ENCODE assay signal across 8 mouse cellular contexts in genomic region chr6:149126675-149127074, GRCm38 (mm10). TPM values are rescaled to one million over a fixed set of nuclear protein-coding genes. Genes with fewer than 3 reads are reported as not detected.
DNase-seq lines count a peak whose midpoint lies in the region; ATAC-seq and TF ChIP-seq lines count a peak whose summit lies in the region.
"Had no signal": no experiment of that assay in that cellular context is flagged by ENCODE, and none has a peak within 500 bp of the region (broad histone marks: within the 10 kb centered on the region; RNA-seq: fewer than 3 reads in every experiment).

No protein-coding gene starts in this region.

- TF ChIP-seq POLR2A in brain, embryonic 14.5 days (IDR thresholded peaks at IDR 0.05; ENCODE audit: borderline replicate concordance, extremely low read depth, insufficient read depth, insufficient read length, poor library complexity, severe bottlenecking) = no peak
- TF ChIP-seq POLR2A in kidney, adult 2 months (IDR thresholded peaks at IDR 0.05; ENCODE audit: low read depth, low read length) = no peak

- peaks cover 17% of the 10 kb centered on the region for H3K4me1 ChIP-seq in midbrain, embryonic 10.5 days
- 0 out of 2 replicates have a peak, but pooled peaks cover 6% of the 10 kb centered on the region for H3K4me1 ChIP-seq in midbrain, embryonic 13.5 days (replicated peaks)
- H3K4me1 ChIP-seq in kidney, adult 2 months (ENCODE audit: control insufficient read depth, insufficient read depth, low read length) = no peaks in the 10 kb centered on the region
- H3K4me1 ChIP-seq in stomach, postnatal 0 days (replicated peaks; ENCODE audit: control insufficient read depth, insufficient read depth) = no peaks in the 10 kb centered on the region
- H3K4me1 ChIP-seq: lung, embryonic 15.5 days had no signal

- no peak overlapping the region for H3K27ac ChIP-seq in midbrain, embryonic 10.5 days (replicated peaks)
- no peak overlapping the region for H3K27ac ChIP-seq in midbrain, embryonic 13.5 days
- H3K27ac ChIP-seq in kidney, adult 2 months (ENCODE audit: insufficient read depth, low read depth, low read length) = no peak overlapping the region
- no peak overlapping the region for H3K27ac ChIP-seq in stomach, postnatal 0 days (replicated peaks)
- H3K27ac ChIP-seq: lung, embryonic 15.5 days had no signal

- H3K4me2 ChIP-seq in midbrain, embryonic 13.5 days (replicated peaks) = no peak overlapping the region
- H3K4me2 ChIP-seq in stomach, postnatal 0 days (replicated peaks; ENCODE audit: low read depth) = no peak overlapping the region
- H3K4me2 ChIP-seq: lung, embryonic 15.5 days had no signal

- no peak overlapping the region for H3K4me3 ChIP-seq in midbrain, embryonic 10.5 days
- no peak overlapping the region for H3K4me3 ChIP-seq in midbrain, embryonic 13.5 days (replicated peaks)
- no peak overlapping the region for H3K4me3 ChIP-seq in kidney, adult 2 months (ENCODE audit: insufficient read depth, low read depth, low read length)
- no peak overlapping the region for H3K4me3 ChIP-seq in stomach, postnatal 0 days (ENCODE audit: low read depth, low read length)
- H3K4me3 ChIP-seq: lung, embryonic 15.5 days had no signal

- H3K9ac ChIP-seq in midbrain, embryonic 13.5 days (replicated peaks) = no peak overlapping the region
- H3K9ac ChIP-seq in stomach, postnatal 0 days (ENCODE audit: low read length) = no peak overlapping the region
- H3K9ac ChIP-seq: lung, embryonic 15.5 days had no signal

- TF ChIP-seq CTCF in brain, embryonic 14.5 days (IDR thresholded peaks at IDR 0.05; ENCODE audit: borderline replicate concordance, extremely low read depth, insufficient read depth, insufficient read length) = peak; percentile 46; the same call in 1 of the 2 replicates
- peak; percentile 49 for TF ChIP-seq CTCF in kidney, adult 2 months (conservative IDR thresholded peaks at IDR 0.05; ENCODE audit: insufficient read depth, insufficient read length, low read depth, low read length)
- TF ChIP-seq CTCF in stomach, postnatal 0 days (IDR thresholded peaks at IDR 0.05; ENCODE audit: low read depth) = peak; percentile 60

- no peaks in the 10 kb centered on the region for H3K36me3 ChIP-seq in midbrain, embryonic 10.5 days
- H3K36me3 ChIP-seq in midbrain, embryonic 13.5 days = no peaks in the 10 kb centered on the region
- H3K36me3 ChIP-seq in kidney, adult 2 months (ENCODE audit: control insufficient read depth, insufficient read depth, low read length) = no peaks in the 10 kb centered on the region
- H3K36me3 ChIP-seq in stomach, postnatal 0 days (ENCODE audit: control insufficient read depth, insufficient read depth, low read length) = no peaks in the 10 kb centered on the region
- H3K36me3 ChIP-seq: lung, embryonic 15.5 days had no signal

- no peak for TF ChIP-seq EP300 in stomach, postnatal 0 days (optimal IDR thresholded peaks at IDR 0.05)

- no peak for ATAC-seq in midbrain, embryonic 13.5 days
- ATAC-seq in stomach, postnatal 0 days (ENCODE audit: low FRiP score, low TSS enrichment) = 0 out of 2 replicates have a peak, but pooled peaks have one; percentile 26

- no peaks in the 10 kb centered on the region for H3K27me3 ChIP-seq in midbrain, embryonic 10.5 days (ENCODE audit: low read depth, poor library complexity, severe bottlenecking)
- no peaks in the 10 kb centered on the region for H3K27me3 ChIP-seq in midbrain, embryonic 13.5 days
- no peaks in the 10 kb centered on the region for H3K27me3 ChIP-seq in kidney, adult 2 months (replicated peaks; ENCODE audit: control insufficient read depth, insufficient read depth, low read length)
- H3K27me3 ChIP-seq in stomach, postnatal 0 days (ENCODE audit: control insufficient read depth, insufficient read depth, low read length) = no peaks in the 10 kb centered on the region
- H3K27me3 ChIP-seq: lung, embryonic 15.5 days had no signal

- H3K9me3 ChIP-seq in midbrain, embryonic 10.5 days (replicated peaks) = no peaks in the 10 kb centered on the region
- H3K9me3 ChIP-seq in midbrain, embryonic 13.5 days = no peaks in the 10 kb centered on the region
- no peaks in the 10 kb centered on the region for H3K9me3 ChIP-seq in stomach, postnatal 0 days (ENCODE audit: control insufficient read depth, low read length)
- H3K9me3 ChIP-seq: lung, embryonic 15.5 days had no signal

- DNase-seq in midbrain, embryonic 10.5 days (ENCODE audit: low spot score) = peak; percentile 20
- DNase-seq in MEL-GATA-1-ER (ENCODE audit: extremely low read depth, low read depth) = peak; percentile 67
- peak; percentile 41 for DNase-seq in brain, embryonic 14.5 days (ENCODE audit: low read depth)
- DNase-seq in kidney, adult 2 months = peak; percentile 75
- peak; percentile 32 to 44 for DNase-seq in lung, adult 18-20 months
- no peak for DNase-seq in stomach, postnatal 0 days (ENCODE audit: low spot score)

- WGBS in midbrain, embryonic 10.5 days = 64% methylated on average over 4 of the region's 4 CpGs
- 58% methylated on average over 4 of the region's 4 CpGs for WGBS in midbrain, embryonic 13.5 days
- 78% methylated on average over 4 of the region's 4 CpGs for WGBS in kidney, adult 2 months
- WGBS in stomach, postnatal 0 days = 77% methylated on average over 4 of the region's 4 CpGs

RNA-seq across cellular contexts. Expression of gene Gm10203, which starts 3.3 kb away (rescaled TPM):
- polyA plus RNA-seq in midbrain, embryonic 10.5 days (2016; fragmentation: Nextera tagmentation; extraction: Ambion mirVana) = not detected in 2 replicates
- polyA plus RNA-seq in midbrain, embryonic 13.5 days (2015; fragmentation: Nextera tagmentation; extraction: Ambion mirVana) = not detected in 2 replicates
- polyA plus RNA-seq in brain, embryonic 14.5 days (2012; rRNA removed) = not detected in 2 replicates
- polyA plus RNA-seq in kidney, adult 2 months (2012; rRNA removed) = not detected in 2 replicates
- polyA plus RNA-seq in stomach, postnatal 0 days (2015; fragmentation: Nextera tagmentation; extraction: Ambion mirVana) = not detected in 2 replicates
- polyA plus RNA-seq: lung, embryonic 15.5 days had no signal

RNA-seq across cellular contexts. Expression of gene Etfbkmt, which starts 13.0 kb away (rescaled TPM):
- 9.8 and 9.9 TPM in 2 replicates for polyA plus RNA-seq in midbrain, embryonic 10.5 days (2016; fragmentation: Nextera tagmentation; extraction: Ambion mirVana)
- 6.4 and 6.9 TPM in 2 replicates for polyA plus RNA-seq in midbrain, embryonic 13.5 days (2015; fragmentation: Nextera tagmentation; extraction: Ambion mirVana)
- polyA plus RNA-seq in brain, embryonic 14.5 days (2012; rRNA removed) = 5.3 and 6.4 TPM in 2 replicates
- polyA plus RNA-seq in kidney, adult 2 months (2012; rRNA removed) = 12.5 and 16.1 TPM in 2 replicates
- polyA plus RNA-seq in stomach, postnatal 0 days (2015; fragmentation: Nextera tagmentation; extraction: Ambion mirVana) = 12.6 and 12.9 TPM in 2 replicates

RNA-seq across cellular contexts. Expression of gene Dennd5b, which starts 25.2 kb away (rescaled TPM):
- polyA plus RNA-seq in midbrain, embryonic 10.5 days (2016; fragmentation: Nextera tagmentation; extraction: Ambion mirVana) = 11.9 and 14.3 TPM in 2 replicates
- 17.4 and 19.2 TPM in 2 replicates for polyA plus RNA-seq in midbrain, embryonic 13.5 days (2015; fragmentation: Nextera tagmentation; extraction: Ambion mirVana)
- polyA plus RNA-seq in brain, embryonic 14.5 days (2012; rRNA removed) = 10.3 and 16.6 TPM in 2 replicates
- polyA plus RNA-seq in kidney, adult 2 months (2012; rRNA removed) = 6.4 and 6.9 TPM in 2 replicates
- 1.7 and 2.0 TPM in 2 replicates for polyA plus RNA-seq in stomach, postnatal 0 days (2015; fragmentation: Nextera tagmentation; extraction: Ambion mirVana)
